Comparison of ENCODE assay signal across 8 mouse cellular contexts in the genomic region with DNA sequence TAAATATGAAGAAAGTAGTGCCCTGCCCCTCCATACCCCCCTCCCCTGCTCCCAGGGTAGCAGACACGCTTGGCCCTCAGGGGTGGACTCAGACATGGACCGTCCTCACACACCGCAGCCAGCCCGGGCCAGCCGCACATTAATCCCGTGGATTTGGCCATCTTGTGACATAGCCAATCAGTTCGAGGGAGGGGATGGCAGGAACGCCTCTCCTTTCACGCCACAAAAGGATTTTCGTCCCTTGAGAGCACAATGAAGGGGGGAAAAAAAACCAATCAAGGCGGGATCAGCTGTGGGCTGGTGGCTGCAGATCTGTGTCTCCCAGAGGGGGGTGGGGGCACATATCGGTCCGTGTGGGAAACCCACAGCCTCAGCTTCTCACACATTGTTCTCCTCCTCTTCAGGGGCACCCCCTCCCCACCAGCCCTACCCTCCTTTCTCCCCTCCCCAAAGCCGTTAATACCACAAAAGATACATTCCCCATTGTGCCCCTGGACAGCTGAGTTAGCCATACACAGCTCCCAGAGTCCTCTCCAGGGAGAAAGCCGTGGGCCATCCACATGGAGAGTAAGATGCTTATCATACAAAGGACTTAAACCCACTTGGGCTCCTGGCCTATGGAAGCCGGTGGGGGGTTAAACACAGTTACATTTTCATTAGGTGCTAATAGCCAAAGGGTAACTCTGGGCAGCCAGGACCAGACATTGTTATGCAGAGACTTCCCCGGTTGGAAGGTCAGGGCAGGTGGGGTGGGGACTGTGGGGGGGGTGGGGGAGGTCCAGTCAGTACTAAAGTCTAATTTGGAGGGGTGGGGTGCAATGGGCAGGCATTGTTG.
A peak's percentile ranks its signal among the peaks of the same experiment; 100 is the strongest.
DNase-seq lines count a peak whose midpoint lies in the region; ATAC-seq lines count a peak whose summit lies in the region.

No protein-coding gene starts in this region.

- H3K27ac ChIP-seq in heart, embryonic 16.5 days (ENCODE audit: low read length) = no peak overlapping the region
- H3K27ac ChIP-seq in forebrain, embryonic 13.5 days = peak overlapping the region; percentile 91
- peak overlapping the region; percentile 92 for H3K27ac ChIP-seq in midbrain, embryonic 12.5 days (replicated peaks)
- H3K27ac ChIP-seq in liver, embryonic 12.5 days = no peak overlapping the region

- H3K4me2 ChIP-seq in heart, embryonic 16.5 days (ENCODE audit: low read depth, low read length) = peak overlapping the region; percentile 47
- H3K4me2 ChIP-seq in forebrain, embryonic 13.5 days = peak overlapping the region; percentile 55
- peak overlapping the region; percentile 38 for H3K4me2 ChIP-seq in midbrain, embryonic 12.5 days (replicated peaks)
- no peak overlapping the region for H3K4me2 ChIP-seq in liver, embryonic 12.5 days

- 8% methylated on average over 17 of the region's 17 CpGs for WGBS in heart, embryonic 16.5 days
- 1% methylated on average over 17 of the region's 17 CpGs for WGBS in forebrain, embryonic 13.5 days
- WGBS in midbrain, embryonic 12.5 days = 0% methylated on average over 17 of the region's 17 CpGs
- 8% methylated on average over 17 of the region's 17 CpGs for WGBS in liver, embryonic 12.5 days (ENCODE audit: insufficient replicate concordance)

- H3K9ac ChIP-seq in heart, embryonic 16.5 days (ENCODE audit: low read length) = no peak overlapping the region
- H3K9ac ChIP-seq in forebrain, embryonic 13.5 days = peak overlapping the region; percentile 57
- peak overlapping the region; percentile 31; the same call in 1 of the 2 replicates for H3K9ac ChIP-seq in midbrain, embryonic 12.5 days (replicated peaks)
- no peak overlapping the region for H3K9ac ChIP-seq in liver, embryonic 12.5 days

- 0 out of 2 replicates have a peak overlapping the region, but pooled peaks have one; percentile 8 for H3K4me3 ChIP-seq in heart, embryonic 16.5 days (ENCODE audit: low read length)
- peak overlapping the region; percentile 23 for H3K4me3 ChIP-seq in forebrain, embryonic 13.5 days
- H3K4me3 ChIP-seq in midbrain, embryonic 12.5 days = no peak overlapping the region
- no peak overlapping the region for H3K4me3 ChIP-seq in liver, embryonic 12.5 days

- no peaks in the 10 kb centered on the region for H3K36me3 ChIP-seq in heart, embryonic 16.5 days (ENCODE audit: control insufficient read depth, insufficient read depth)
- no peaks in the 10 kb centered on the region for H3K36me3 ChIP-seq in forebrain, embryonic 13.5 days (ENCODE audit: poor library complexity, severe bottlenecking)
- H3K36me3 ChIP-seq in midbrain, embryonic 12.5 days = no peaks in the 10 kb centered on the region
- H3K36me3 ChIP-seq in liver, embryonic 12.5 days = no peaks in the 10 kb centered on the region

- no peaks in the 10 kb centered on the region for H3K9me3 ChIP-seq in heart, embryonic 16.5 days (replicated peaks; ENCODE audit: control insufficient read depth, low read length)
- H3K9me3 ChIP-seq in forebrain, embryonic 13.5 days (replicated peaks) = no peaks in the 10 kb centered on the region
- H3K9me3 ChIP-seq in midbrain, embryonic 12.5 days = no peaks in the 10 kb centered on the region
- no peaks in the 10 kb centered on the region for H3K9me3 ChIP-seq in liver, embryonic 12.5 days (replicated peaks)

- ATAC-seq in heart, embryonic 16.5 days (replicated peaks; ENCODE audit: extremely low read depth, insufficient read depth, low FRiP score) = no peak
- ATAC-seq in forebrain, embryonic 13.5 days = peak; percentile 91
- peak; percentile 98 for ATAC-seq in midbrain, embryonic 12.5 days (ENCODE audit: low FRiP score, low read depth)
- no peak for ATAC-seq in megakaryocyte, adult 5-6 weeks (ENCODE audit: poor library complexity, severe bottlenecking)
- no peak for ATAC-seq in liver, embryonic 12.5 days

- H3K27me3 ChIP-seq in heart, embryonic 16.5 days (ENCODE audit: control insufficient read depth, insufficient read depth, low read length) = peaks cover 10% of the 10 kb centered on the region
- no peaks in the 10 kb centered on the region for H3K27me3 ChIP-seq in forebrain, embryonic 13.5 days
- peaks cover 4% of the 10 kb centered on the region; the same call in 1 of the 2 replicates for H3K27me3 ChIP-seq in midbrain, embryonic 12.5 days
- peaks cover 28% of the 10 kb centered on the region for H3K27me3 ChIP-seq in liver, embryonic 12.5 days (replicated peaks)

- DNase-seq in heart, postnatal 4 days = no peak
- DNase-seq in R1 (ENCODE audit: low read depth, low spot score) = peak; percentile 38
- DNase-seq in ovary, adult 18-20 months (ENCODE audit: low spot score) = no peak

- no peaks in the 10 kb centered on the region for H3K4me1 ChIP-seq in heart, embryonic 16.5 days (ENCODE audit: control insufficient read depth, insufficient read depth, low read length)
- peaks cover 48% of the 10 kb centered on the region for H3K4me1 ChIP-seq in forebrain, embryonic 13.5 days
- peaks cover 47% of the 10 kb centered on the region for H3K4me1 ChIP-seq in midbrain, embryonic 12.5 days
- H3K4me1 ChIP-seq in liver, embryonic 12.5 days = no peaks in the 10 kb centered on the region

Comparison
In these comparisons a context has a peak if more than half of its experiments do, and no peak if none do; other contexts are left out.
1. ATAC-seq: peak in forebrain, embryonic 13.5 days (single experiment) and midbrain, embryonic 12.5 days (single experiment); none in heart, embryonic 16.5 days (single experiment), megakaryocyte, adult 5-6 weeks (single experiment) and liver, embryonic 12.5 days (single experiment).
2. H3K27ac ChIP-seq: peak in forebrain, embryonic 13.5 days (single experiment) and midbrain, embryonic 12.5 days (single experiment); none in heart, embryonic 16.5 days (single experiment) and liver, embryonic 12.5 days (single experiment).
3. H3K4me3 ChIP-seq: peak in heart, embryonic 16.5 days (single experiment) and forebrain, embryonic 13.5 days (single experiment); none in midbrain, embryonic 12.5 days (single experiment) and liver, embryonic 12.5 days (single experiment).
4. H3K9ac ChIP-seq: peak in forebrain, embryonic 13.5 days (single experiment) and midbrain, embryonic 12.5 days (single experiment); none in heart, embryonic 16.5 days (single experiment) and liver, embryonic 12.5 days (single experiment).